Mouse (Mus musculus): ENCODE data around the gene Cntn4.

DNA sequence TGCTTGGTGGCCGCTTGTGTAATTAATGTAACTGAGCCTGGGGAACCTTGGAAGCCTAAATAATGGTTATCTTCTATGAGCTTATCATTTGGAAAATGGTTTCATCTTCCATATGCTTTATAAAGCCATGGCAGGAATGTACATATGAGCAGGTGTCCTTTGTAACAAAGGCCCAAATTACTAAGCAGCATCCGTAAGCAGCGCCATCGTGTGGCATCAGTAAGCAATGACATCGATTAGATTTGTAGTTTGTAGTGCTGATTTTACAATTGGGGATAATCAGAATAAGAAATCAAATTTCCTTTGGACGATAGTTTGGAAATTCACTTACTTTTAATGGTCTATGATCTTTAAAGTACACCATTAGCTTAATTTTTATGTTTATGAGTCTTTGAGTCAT lies 64.6 kb downstream of the Cntn4 start:
- TF ChIP-seq POLR2A (IDR thresholded peaks at IDR 0.05; ENCODE audit: borderline replicate concordance, insufficient read depth, low read length) (no peak), CTCF (IDR thresholded peaks at IDR 0.05; ENCODE audit: borderline replicate concordance, insufficient read depth, low read depth, low read length) (peak; percentile 15; the same call in 1 of the 2 replicates)

Data from cerebellum, adult 2 months (tissue).